Mouse (Mus musculus): ENCODE measurements around the gene Hs6st1.
"Not testable (repeated sequence)": the region's sequence is repeated elsewhere in the genome, so short reads cannot be mapped to it uniquely, and the experiment has no call there.

Hs6st1 gene

DNA sequence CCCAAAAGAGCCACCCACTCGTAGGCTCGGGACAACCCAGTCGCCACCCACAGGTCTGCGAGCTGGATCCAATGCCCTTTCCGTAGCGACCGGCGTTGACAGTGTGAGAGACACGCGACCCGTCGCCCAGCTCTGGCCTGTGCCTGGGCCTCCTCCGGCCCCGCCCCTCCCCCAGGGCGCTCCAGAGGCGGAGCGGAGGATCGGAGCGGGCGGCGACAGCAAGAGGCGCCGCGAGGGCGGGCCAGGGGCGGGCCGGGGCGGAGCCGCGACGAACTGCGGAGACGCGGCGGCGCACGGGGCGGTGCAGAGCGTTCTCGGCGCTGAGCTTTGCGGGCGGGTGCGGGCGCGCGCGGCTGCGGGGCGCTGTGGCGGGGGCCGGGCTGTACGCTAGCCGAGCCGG, at the start of gene Hs6st1:
Gene Hs6st1 (plus strand): TSS at position 325 of the 400 bp plus-strand sequence.
- DNase-seq (ENCODE audit: low spot score): peak; percentile 90

GRCm38 (mm10) chr1:36018617-36019016, 49.6 kb upstream of the Hs6st1 start:
- no peak for DNase-seq (ENCODE audit: low spot score)

DNA sequence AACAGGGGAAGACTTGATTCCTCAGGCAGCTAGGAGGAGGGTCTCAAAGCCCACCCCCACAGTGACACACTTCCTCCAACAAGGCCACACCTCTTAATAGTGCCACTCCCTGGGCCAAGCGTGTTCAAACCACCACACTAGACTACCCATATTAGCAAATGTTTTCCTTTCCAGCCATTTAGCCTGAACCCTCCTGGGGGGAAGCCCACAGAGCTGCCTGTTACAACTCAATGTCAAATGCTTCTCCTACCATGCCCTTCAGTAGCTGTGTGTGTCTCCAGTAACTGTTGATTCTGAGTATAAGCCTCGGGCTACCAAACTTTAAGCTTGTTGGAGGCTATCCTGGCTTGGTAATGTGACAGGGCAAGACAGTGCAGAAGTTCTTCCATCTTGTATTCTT, 49.0 kb upstream of the Hs6st1 start:
- DNase-seq (ENCODE audit: low spot score): no peak

DNA sequence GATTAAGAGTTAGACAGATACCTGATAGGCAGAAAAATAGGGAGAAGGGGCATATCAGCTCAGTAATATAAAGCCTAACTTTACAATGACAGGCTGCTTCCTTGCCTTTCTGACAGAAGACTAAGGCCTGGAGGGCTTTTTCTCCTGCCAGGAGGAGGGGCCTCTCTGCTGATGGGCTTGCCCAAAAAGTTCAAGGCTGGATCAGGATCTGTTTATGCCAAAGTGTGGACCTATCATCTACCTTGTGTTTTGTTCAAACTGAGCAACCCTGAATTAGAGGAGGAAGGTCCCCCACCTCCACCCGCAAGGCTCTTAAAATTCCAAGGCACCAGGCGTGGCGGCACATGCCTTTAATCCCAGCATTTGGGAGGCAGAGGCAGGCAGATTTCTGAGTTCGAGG, 47.9 kb upstream of the Hs6st1 start:
- no peak for DNase-seq (ENCODE audit: low spot score)

DNA sequence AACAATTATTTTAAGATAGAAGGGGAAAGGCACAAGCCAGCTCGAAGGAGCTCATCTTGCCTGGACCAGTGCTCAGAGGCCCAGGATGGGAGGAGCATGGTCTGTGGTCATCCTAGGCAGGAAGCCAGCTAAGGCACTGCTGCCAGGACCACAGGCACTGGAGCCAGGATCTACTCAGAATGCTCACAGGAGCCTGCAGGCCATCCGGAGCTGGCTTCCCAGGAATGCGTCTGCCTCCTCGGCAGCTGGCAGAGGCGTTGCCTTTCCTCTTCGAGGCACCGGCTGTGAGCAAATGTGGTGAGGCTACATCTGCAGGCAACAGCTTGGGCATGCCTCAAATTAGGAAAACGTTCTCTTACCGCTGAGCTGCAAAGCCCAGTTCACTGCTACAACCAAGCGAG, 37.8 kb upstream of the Hs6st1 start:
- no peak for DNase-seq (ENCODE audit: low spot score)

GRCm38 (mm10) chr1:36038769-36039168, 29.4 kb upstream of the Hs6st1 start:
- no peak for DNase-seq (ENCODE audit: low spot score)

DNA sequence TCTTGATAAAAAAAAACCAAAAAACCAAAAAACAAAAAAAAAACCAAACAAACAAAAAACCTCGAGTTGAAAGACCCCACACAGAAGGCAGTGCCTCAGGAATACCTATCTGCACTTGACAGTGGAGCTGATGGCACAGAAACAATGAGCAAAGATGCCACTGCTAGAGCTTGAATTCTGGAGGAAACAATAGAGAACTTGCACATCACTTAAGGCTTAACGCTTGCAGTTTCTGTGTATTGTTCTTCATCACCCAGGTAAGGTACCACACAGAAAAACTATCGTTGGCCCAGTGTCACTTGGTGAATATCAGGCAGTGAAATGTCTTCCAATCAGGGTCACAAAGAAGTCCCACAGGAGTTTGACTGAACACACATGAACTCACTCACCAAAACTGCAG, 26.1 kb upstream of the Hs6st1 start:
- no peak for DNase-seq (ENCODE audit: low spot score)

DNA sequence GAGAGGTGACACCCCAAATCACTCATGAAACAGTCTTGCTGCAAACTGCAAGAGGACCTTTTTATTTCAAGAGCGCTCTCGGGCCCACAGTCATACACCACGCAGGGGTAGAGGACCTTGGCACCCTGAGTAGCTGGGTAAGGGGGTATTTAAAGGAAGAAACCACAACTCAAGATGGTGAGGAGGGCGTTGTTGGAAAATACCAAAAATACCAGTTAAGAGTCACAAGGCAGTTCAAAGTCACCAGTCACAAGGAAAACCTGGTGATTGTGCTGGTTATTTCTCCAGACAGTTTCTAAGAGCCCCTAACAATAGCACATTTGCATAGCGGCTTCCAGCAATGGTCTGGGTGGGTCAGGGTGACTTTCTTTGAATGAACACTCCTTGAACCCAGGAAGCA, 24.4 kb upstream of the Hs6st1 start:
- not testable (repeated sequence) for DNase-seq (ENCODE audit: low spot score)

DNA sequence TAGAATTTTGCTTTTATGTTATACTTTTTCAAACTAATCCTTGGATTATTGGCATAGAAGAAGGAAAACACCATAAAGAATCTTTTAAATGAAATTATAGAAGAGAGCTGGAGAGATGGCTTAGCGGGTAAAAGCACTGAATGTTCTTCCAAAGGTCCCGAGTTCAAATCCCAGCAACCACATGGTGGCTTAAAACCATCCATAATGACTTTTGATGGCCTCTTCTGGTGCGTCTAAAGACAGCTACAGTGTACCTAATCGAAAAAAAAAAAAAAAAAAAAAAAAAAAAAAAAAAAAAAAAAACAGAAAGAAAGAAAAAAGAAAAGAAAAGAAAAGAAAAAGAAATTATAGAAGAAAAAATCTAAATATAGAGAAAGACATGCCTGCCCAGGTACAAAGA, 23.9 kb upstream of the Hs6st1 start:
- DNase-seq (ENCODE audit: low spot score): no peak

- DNase-seq (ENCODE audit: low spot score): no peak
These were observed 15.5 kb upstream of the Hs6st1 start for GRCm38 (mm10) chr1:36052672-36053071.

DNA sequence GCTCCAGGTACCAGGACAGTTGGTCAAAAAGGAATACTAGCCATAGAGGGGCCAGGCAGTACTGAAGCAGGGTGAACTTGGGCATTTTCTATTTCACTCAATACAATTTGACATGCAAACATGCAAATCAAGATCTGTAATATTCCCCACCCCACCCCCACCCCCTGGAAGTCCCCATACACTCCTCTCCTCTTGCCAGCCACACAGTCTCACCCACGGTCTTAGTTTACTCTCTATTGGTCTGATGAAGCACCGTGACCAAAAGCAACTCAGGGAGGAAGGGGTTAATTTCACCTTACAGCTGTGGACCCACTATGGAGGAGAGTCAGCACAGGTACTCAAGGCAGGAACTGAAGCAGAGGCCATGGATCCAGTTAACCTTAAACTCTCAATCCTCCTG, 14.6 kb upstream of the Hs6st1 start:
- DNase-seq (ENCODE audit: low spot score): no peak

GRCm38 (mm10) chr1:36054182-36054966, 13.8 kb upstream of the Hs6st1 start:
- DNase-seq (ENCODE audit: low spot score): peak; percentile 67

DNA sequence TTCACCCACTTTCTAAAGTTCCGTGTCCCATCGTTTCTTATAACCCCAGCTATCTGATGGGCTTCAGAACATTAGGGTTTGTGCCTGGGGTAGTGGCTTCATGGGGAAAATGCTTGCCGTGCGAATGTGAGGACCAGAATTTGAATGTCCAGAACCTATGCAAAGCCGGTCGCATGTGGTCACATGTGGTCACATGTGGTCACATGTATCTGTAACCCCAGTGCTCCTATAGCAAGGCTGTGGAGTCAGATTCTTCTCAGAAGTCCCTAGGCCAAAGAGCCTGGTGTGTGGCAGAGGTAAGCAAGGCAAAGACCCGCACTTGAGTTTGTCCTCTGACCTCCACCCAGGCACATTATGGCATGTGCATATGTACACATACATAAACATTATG, 13.2 kb upstream of the Hs6st1 start:
- no peak for DNase-seq (ENCODE audit: low spot score)

DNA sequence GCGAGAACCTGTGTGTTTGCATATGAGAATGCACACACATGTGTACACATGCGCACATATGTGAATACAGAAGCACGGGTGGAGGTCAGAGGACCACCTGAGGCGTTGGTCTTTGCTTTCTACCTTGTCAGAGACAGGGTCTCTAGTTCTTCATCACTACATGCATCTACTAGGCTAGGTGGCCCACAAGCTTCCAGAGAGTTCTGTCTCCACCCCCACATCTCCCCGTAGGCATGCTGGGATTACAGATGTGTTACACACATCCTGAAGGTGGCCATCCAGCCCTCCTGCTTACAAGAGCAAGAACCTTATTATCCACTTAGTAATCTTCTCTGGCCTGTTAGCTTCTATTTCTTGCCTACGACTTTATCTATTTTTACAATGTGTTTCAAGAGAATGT, 8.8 kb upstream of the Hs6st1 start:
- no peak for DNase-seq (ENCODE audit: low spot score)

DNA sequence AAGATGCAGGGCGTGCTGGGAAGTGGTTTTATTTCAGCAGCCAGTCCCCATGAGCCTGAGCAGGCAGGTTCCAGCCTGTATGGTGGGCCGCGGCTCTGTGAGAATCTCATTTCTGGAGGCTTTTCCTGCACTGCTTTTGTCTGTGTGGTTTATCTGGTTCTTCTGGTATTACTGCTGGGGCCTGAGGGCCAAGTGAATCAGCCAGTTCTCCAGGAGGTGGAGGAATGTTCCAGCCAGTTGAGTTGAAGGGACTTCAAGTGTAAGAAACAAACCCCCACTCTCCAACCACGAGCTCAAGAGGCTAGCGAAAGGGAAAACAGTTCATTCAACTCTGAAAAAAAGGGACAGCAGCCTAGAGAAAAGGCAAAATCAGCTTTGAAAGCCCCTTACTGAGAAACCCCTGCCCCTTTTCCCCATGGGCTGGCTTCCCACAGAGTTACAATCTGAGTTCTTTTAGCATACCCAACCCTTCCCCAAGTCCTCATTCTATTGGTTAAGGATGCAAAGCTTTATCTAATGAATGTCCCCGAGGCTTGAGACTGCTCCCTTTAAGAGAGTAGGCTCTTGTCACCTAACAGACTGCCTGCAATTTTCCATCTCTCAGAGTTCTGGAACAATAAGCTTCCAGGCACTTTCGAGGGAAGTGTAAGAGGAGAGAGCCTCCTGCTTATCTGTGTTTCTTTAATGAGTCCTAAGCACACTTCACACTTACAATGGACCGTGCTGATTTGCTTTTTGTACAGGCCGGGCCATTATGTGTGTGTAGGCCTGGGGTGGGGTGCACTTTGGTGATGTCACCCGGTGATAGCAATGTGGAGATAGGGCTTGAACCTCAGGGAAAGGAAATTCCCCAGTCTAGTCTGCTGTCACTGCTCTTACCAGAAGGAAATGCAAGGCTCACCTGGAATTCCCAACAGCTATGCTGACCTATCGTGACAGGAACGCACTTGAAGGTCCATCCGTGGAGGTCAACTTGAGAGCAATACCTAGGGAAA, 7.9 kb upstream of the Hs6st1 start:
- DNase-seq (ENCODE audit: low spot score): no peak

DNA sequence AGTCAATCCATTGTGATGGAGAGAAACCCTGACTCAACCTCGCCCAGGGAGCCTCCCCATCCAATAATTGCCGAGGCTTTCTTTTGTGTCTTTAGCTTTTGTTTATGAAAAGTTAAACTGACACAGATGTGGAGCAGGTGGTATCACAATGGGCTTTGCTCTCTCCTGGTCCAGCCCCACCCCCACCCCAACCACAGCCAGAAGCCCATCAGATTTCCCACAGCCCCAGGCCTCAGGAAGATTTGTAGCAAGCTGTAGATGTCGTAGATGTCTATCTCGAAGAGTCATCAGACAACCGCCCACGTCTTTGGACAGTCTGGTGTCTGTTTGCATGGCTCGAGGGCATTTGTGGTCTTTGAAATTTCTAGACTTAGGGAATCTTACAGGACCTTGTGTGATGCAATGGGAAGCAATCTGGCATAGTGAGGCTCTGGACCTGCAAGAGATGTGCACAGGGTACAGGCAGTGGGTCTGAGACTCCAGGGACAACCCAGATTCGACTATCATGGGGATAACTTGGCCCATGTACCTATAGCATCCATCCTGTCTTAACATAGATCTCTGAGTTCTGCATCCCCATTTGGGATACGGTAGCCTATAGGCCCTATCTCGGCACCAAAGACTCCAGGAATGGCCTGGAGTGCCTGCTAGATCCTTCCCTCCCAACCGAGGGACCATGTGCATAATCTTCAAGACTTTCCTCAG, 6.8 kb upstream of the Hs6st1 start:
- DNase-seq (ENCODE audit: low spot score): no peak

DNA sequence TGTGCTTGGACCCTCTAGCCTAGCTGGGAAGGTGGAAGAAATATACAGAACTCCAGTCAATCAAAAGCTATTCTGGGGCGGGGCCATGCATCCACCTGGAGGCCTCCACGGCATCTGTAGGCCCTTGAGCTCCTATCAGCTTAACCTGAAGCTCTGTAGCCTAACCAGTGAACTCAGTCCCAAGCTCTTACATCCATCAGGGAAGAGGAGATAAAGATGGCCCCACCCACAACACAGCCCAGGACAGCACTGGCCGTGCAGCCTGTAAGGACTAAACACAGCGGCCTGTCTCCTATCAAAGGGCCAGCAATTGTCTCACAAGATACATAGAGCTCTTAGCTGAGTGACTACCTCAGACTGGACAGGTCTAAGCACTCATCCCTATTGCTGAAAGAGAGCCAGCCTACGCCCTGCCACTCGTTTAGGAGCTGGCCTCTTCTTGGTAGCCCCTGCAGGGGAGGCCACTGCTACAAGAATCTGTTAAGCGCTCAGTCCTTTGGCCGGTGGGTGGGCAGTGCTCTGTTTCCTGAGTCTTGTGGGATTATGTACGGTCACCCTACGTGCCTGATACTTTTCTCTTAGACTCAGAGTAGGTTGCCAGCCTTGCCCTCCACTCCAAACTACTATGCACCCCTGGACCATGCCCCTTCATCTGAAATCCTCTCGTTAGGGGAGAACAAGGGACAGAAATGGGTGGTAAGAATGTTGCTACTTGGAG, 6.0 kb upstream of the Hs6st1 start:
- DNase-seq (ENCODE audit: low spot score): no peak

- no peak for DNase-seq (ENCODE audit: low spot score)
These were observed 5.2 kb upstream of the Hs6st1 start for GRCm38 (mm10) chr1:36062826-36063640.

- no peak for DNase-seq (ENCODE audit: low spot score)
These were observed 4.6 kb upstream of the Hs6st1 start for GRCm38 (mm10) chr1:36063641-36063955.

DNA sequence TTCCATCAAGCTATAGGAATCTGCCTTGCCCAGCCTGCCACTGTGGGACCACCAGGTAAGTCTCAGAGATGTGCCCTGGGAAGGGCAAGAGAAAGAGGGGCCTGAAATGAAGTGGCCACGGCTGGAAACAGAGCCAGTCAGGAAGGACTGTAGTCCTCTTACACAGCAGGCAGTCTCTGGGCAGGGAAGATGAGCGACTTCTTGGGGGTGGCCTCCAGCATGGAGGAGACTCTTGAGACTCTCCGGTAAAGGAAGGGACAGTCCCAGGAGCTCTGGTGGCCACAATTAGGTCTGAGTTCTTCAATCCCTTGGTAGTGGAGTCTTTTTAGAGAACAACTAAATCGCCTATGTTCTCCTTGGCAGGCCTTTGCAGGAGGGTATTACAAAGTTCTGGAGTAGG, 4.0 kb upstream of the Hs6st1 start:
- DNase-seq (ENCODE audit: low spot score): no peak

All from c-Kit-positive CD71-positive TER-119-positive erythroid progenitor cells, embryonic 14.5 days (primary cell).